ENCODE assay signal across 22 mouse cellular contexts in genomic region chr10:62841901-62842447, GRCm38 (mm10).
"Had no signal": no experiment of that assay in that cellular context is flagged by ENCODE, and none has a peak within 500 bp of the region (broad histone marks: within the 10 kb centered on the region; RNA-seq: fewer than 3 reads in every experiment).

No protein-coding gene starts in this region.

- DNase-seq: left cerebral cortex, postnatal 4 days; liver, postnatal 0 days; lung, embryonic 14.5 days; lung, postnatal 36 days; right cerebral cortex, adult 18-20 months; right cerebral cortex, postnatal 14 days; right cerebral cortex, postnatal 4 days; thymus, adult 2 months; thymus, postnatal 14 days; thymus, postnatal 4 days had no signal

- H3K4me2 ChIP-seq: limb, embryonic 12.5 days; limb, embryonic 15.5 days; liver, embryonic 11.5 days; lung, embryonic 14.5 days; midbrain, embryonic 13.5 days had no signal

- H3K9ac ChIP-seq: limb, embryonic 12.5 days; limb, embryonic 15.5 days; liver, embryonic 14.5 days; liver, postnatal 0 days; lung, embryonic 14.5 days; midbrain, embryonic 13.5 days had no signal

- H3K9me3 ChIP-seq: limb, embryonic 12.5 days; limb, embryonic 15.5 days; megakaryocyte, embryonic 14.5 days; midbrain, embryonic 10.5 days; midbrain, embryonic 13.5 days had no signal

- H3K27me3 ChIP-seq: limb, embryonic 12.5 days; limb, embryonic 15.5 days; megakaryocyte, embryonic 14.5 days; midbrain, embryonic 13.5 days had no signal

- ATAC-seq: intestine, postnatal 0 days; liver, postnatal 0 days; lung, postnatal 0 days; midbrain, embryonic 13.5 days; midbrain, embryonic 16.5 days had no signal

- H3K27ac ChIP-seq: limb, embryonic 12.5 days; limb, embryonic 15.5 days; liver, embryonic 14.5 days; midbrain, embryonic 10.5 days; midbrain, embryonic 13.5 days; stomach, postnatal 0 days had no signal

- H3K4me3 ChIP-seq: limb, embryonic 12.5 days; limb, embryonic 15.5 days; megakaryocyte, embryonic 14.5 days; midbrain, embryonic 10.5 days; midbrain, embryonic 13.5 days; myocyte had no signal
